In genomic region chr11:111088226-111088625, GRCm38 (mm10) we compare ENCODE assay signal across 17 mouse cellular contexts. TPM values are rescaled to one million over a fixed set of nuclear protein-coding genes. Genes with fewer than 3 reads are reported as not detected.
A peak's percentile ranks its signal among the peaks of the same experiment; 100 is the strongest.
DNase-seq lines count a peak whose midpoint lies in the region; ATAC-seq and TF ChIP-seq lines count a peak whose summit lies in the region.
"Had no signal": no experiment of that assay in that cellular context is flagged by ENCODE, and none has a peak within 500 bp of the region (broad histone marks: within the 10 kb centered on the region; RNA-seq: fewer than 3 reads in every experiment).

No protein-coding gene starts in this region.

- no peak for ATAC-seq in lung, postnatal 0 days
- ATAC-seq in megakaryocyte progenitor cell, adult 5-6 weeks (replicated peaks; ENCODE audit: poor library complexity), result no peak
- ATAC-seq: forebrain, embryonic 13.5 days; forebrain, postnatal 0 days; hindbrain, postnatal 0 days had no signal

- no peak overlapping the region for H3K4me3 ChIP-seq in heart, adult 2 months
- H3K4me3 ChIP-seq in lung, postnatal 0 days (ENCODE audit: low read depth, low read length), result no peak overlapping the region
- H3K4me3 ChIP-seq: embryonic facial prominence, embryonic 13.5 days; forebrain, embryonic 13.5 days; heart, embryonic 12.5 days; hindbrain, embryonic 12.5 days had no signal

- no peak overlapping the region for H3K4me2 ChIP-seq in lung, postnatal 0 days (replicated peaks; ENCODE audit: low read depth, low read length)
- H3K4me2 ChIP-seq: embryonic facial prominence, embryonic 13.5 days; forebrain, embryonic 13.5 days; heart, embryonic 12.5 days; hindbrain, embryonic 12.5 days had no signal

- peaks cover 5% of the 10 kb centered on the region; the same call in 1 of the 2 replicates for H3K36me3 ChIP-seq in heart, adult 2 months (ENCODE audit: control insufficient read depth, insufficient read depth, low read length)
- H3K36me3 ChIP-seq in lung, postnatal 0 days (ENCODE audit: insufficient read depth, low read length), result no peaks in the 10 kb centered on the region
- H3K36me3 ChIP-seq: embryonic facial prominence, embryonic 13.5 days; heart, embryonic 12.5 days; hindbrain, embryonic 12.5 days had no signal

- DNase-seq in heart, adult 2 months, result no peak
- no peak for DNase-seq in heart, postnatal 10 days
- peak; percentile 38 for DNase-seq in lung, postnatal 0 days (ENCODE audit: low spot score)
- DNase-seq in lung, postnatal 14 days, result no peak
- peak; percentile 94 for DNase-seq in fat pad, adult 2 months (ENCODE audit: extremely low read depth, low read depth, low spot score)
- DNase-seq: adrenal gland, adult 2 months; cerebellum, adult 11-12 months; cerebellum, adult 9-10 months; cerebellum, postnatal 25 days; forebrain, postnatal 0 days; heart, postnatal 4 days had no signal

- H3K27ac ChIP-seq in heart, adult 2 months, result peak overlapping the region; percentile 82
- H3K27ac ChIP-seq in lung, postnatal 0 days (ENCODE audit: low read length), result no peak overlapping the region
- H3K27ac ChIP-seq: embryonic facial prominence, embryonic 13.5 days; forebrain, embryonic 13.5 days; hindbrain, embryonic 12.5 days; hindbrain, postnatal 0 days had no signal

- no peaks in the 10 kb centered on the region for H3K79me2 ChIP-seq in heart, adult 2 months (replicated peaks; ENCODE audit: control insufficient read depth, insufficient read depth, low read length)

- H3K9ac ChIP-seq in heart, adult 2 months (ENCODE audit: low read depth, low read length), result no peak overlapping the region
- no peak overlapping the region for H3K9ac ChIP-seq in lung, postnatal 0 days (replicated peaks; ENCODE audit: low read depth)
- H3K9ac ChIP-seq: embryonic facial prominence, embryonic 13.5 days; forebrain, embryonic 13.5 days; forebrain, postnatal 0 days; heart, embryonic 12.5 days; hindbrain, embryonic 12.5 days had no signal

- TF ChIP-seq POLR2A in heart, adult 2 months (IDR thresholded peaks at IDR 0.05; ENCODE audit: insufficient read depth, low read depth, low read length), result no peak

- H3K4me1 ChIP-seq in heart, adult 2 months (ENCODE audit: control insufficient read depth, insufficient read depth, low read length), result peaks cover 1% of the 10 kb centered on the region; the same call in 1 of the 2 replicates
- H3K4me1 ChIP-seq in lung, postnatal 0 days (ENCODE audit: insufficient read depth, low read depth, low read length), result no peaks in the 10 kb centered on the region
- H3K4me1 ChIP-seq: embryonic facial prominence, embryonic 13.5 days; forebrain, embryonic 13.5 days had no signal

- no peaks in the 10 kb centered on the region for H3K27me3 ChIP-seq in heart, adult 2 months (ENCODE audit: control insufficient read depth, insufficient read depth, low read length)
- no peaks in the 10 kb centered on the region for H3K27me3 ChIP-seq in lung, postnatal 0 days (replicated peaks; ENCODE audit: insufficient read depth, low read length)
- H3K27me3 ChIP-seq: embryonic facial prominence, embryonic 13.5 days; forebrain, embryonic 13.5 days; heart, embryonic 12.5 days; hindbrain, embryonic 12.5 days had no signal

- no peak for TF ChIP-seq EP300 in heart, adult 2 months (IDR thresholded peaks at IDR 0.05; ENCODE audit: insufficient read depth, low read depth, low read length)
- no peak for TF ChIP-seq EP300 in lung, postnatal 0 days (IDR thresholded peaks at IDR 0.05)

- no peaks in the 10 kb centered on the region for H3K9me3 ChIP-seq in lung, postnatal 0 days (ENCODE audit: low read length)
- H3K9me3 ChIP-seq: embryonic facial prominence, embryonic 13.5 days; forebrain, embryonic 13.5 days; heart, embryonic 12.5 days; hindbrain, embryonic 12.5 days had no signal

- intact Hi-C loops in heart, adult 2 months (cut with DNase I), result no loop called here
- intact Hi-C loops in heart, postnatal 10 days (cut with DNase I), result loop anchor here (5.0 kb wide), 1 partner anchor 124 kb away; no protein-coding TSS in a partner anchor

- no peak for TF ChIP-seq CTCF in heart, adult 2 months (IDR thresholded peaks at IDR 0.05)
- TF ChIP-seq CTCF in lung, postnatal 0 days (IDR thresholded peaks at IDR 0.05), result no peak

RNA-seq across cellular contexts. Expression of gene Kcnj2, which starts 22.3 kb away (rescaled TPM):
- 10 to 100 TPM; 25.0 to 48.7 TPM for total RNA-seq in heart, adult 2 months (2021)
- 10.1 and 25.8 TPM in 2 replicates for polyA plus RNA-seq in heart, adult 2 months (2012; rRNA removed)
- 10 to 100 TPM; 30.8 to 38.9 TPM for total RNA-seq in heart, postnatal 10 days (2021)
- polyA plus RNA-seq in lung, postnatal 0 days (2015; fragmentation: Nextera tagmentation; extraction: Ambion mirVana), result 2.2 and 2.4 TPM in 2 replicates
- 5.4 and 6.6 TPM in 2 replicates for total RNA-seq in megakaryocyte progenitor cell, adult 5-6 weeks (2015)
- total RNA-seq in megakaryocyte progenitor cell, adult 5-6 weeks (2017), result 13.2 and 13.3 TPM in 2 replicates

Comparison
In these comparisons a context has a peak if more than half of its experiments do, and no peak if none do; other contexts are left out.
1. DNase-seq: peak in lung, postnatal 0 days (single experiment) and fat pad, adult 2 months (single experiment); none in heart, adult 2 months (0 of 2), heart, postnatal 10 days (0 of 2) and lung, postnatal 14 days (single experiment).